Mouse (Mus musculus): ENCODE data around the gene Zfp61. TPM values are rescaled to one million over a fixed set of nuclear protein-coding genes. Genes with fewer than 3 reads are reported as not detected.

The Zfp61 gene
- 7.3 and 9.7 TPM in 2 replicates for polyA plus RNA-seq (2015; fragmentation: Nextera tagmentation; extraction: Ambion mirVana)

GRCm38 (mm10) chr7:24300771-24301282 is at the start of gene Zfp61:
Gene Zfp61, minus strand, starts transcription at chr7:24301232.

GRCm38 (mm10) chr7:24348896-24349295 is 47.9 kb upstream of the Zfp61 start, which contains the start of gene Lypd5:
Gene Lypd5, plus strand, starts transcription at chr7:24349196.

DNA sequence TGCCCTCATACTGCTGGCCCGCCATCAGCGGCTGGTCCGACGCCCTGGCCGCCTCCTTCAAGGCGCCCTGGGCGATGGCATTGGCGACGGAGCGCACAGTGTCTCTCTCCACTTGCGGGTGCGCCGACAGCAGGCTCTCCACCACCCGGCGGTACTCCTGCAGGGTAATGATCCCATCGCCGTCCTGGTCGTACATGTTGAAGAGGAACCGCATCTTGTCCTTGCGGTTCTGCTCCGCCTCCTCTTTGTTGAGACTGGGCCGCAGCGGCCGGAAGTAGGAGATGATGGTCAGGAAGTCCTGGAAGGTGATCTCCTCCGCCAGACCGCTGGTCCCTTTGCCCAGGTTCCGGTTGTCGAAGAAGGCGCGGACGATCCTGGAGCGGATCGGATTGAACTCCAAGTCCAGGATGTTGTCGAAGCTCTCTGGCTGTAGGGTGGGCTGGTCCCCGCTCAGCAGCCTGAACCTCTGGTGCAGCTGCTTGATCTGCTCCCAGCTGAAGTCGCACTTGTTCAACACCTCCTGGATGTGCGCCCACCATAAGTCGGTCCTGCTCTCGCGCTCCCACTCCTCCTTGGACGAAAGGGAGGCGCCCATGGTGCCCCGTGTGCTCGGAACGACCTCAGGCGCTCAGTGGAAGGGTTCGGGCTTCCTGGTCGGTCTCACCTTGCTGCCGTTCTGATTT is 32.4 kb upstream of the Zfp61 start, which contains the start of gene Tescl:
Tescl (minus strand) TSS at position 633 of the 683 bp plus-strand sequence.

GRCm38 (mm10) chr7:24316567-24317092 is 15.6 kb upstream of the Zfp61 start, which contains the start of gene Zfp94:
Gene Zfp94, minus strand, starts transcription at chr7:24316666.

DNA sequence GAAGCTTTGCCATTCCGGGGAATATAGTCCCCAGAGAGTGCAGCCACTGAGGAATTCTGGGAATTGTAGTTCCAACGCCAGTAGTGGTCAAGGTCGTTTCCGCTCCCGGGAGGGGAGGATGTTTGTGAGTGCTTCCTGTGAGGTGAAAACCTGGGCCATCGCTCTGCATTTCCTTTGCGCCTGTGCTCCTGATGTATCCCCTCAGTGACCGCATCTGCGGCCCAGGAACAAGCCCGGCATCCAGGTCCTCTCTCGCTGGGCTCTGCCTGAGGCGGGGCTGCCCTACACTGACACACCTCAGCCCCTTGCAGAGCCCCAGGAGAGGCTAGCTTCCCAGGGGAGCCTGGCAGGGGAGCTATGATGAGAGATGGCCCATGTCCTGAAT is 30.8 kb downstream of the Zfp61 start, which contains the start of gene Zfp93:
Zfp93 (plus strand) TSS at position 133 of the 385 bp plus-strand sequence.

DNA sequence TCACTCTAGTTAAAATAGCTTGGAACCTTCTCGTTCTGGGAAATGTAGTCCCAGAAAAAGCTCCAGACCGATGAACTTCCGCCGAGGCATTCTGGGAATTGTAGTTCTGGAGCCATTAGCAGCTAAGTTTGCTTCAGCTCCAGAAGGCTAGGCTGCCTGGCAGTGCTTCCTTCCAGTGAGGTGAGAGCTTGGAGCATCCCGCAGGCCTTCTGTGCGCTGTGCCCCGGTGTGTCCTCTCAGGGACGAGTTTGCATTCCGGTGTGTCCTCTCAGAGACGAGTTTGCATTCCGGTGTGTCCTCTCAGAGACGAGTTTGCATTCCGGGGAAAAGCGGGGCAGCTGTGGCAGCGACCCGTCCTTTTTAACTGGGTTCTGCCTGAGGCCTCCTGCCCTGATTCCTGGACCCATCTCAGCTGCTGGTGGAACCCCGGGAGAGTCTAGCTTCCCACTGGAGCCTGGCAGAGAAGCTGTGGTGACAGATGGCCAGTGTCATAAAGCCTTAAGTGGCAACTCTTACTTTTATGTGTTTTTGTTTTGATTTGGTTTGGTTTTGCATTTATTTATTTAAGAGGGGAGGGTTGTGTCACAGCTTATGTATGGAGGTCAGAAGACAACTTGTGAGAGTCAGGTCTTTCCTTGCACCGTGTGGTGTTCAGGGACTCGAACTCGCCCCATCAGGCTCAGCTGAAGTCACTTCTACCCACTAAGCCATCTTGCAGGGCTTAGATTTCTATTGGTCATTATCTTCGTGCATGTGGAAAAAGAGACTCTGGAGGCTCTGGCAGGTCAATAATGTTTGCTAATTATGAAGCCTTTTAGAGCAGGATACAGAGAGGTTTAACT is 46.2 kb downstream of the Zfp61 start, which contains the start of gene Zfp108:
Zfp108 (plus strand) TSS at position 162 of the 842 bp plus-strand sequence.

Other genes with a start within 250 kb of the Zfp61 start
- not detected in 2 replicates for gene Vmn1r183, start 248.0 kb downstream of the Zfp61 start, polyA plus RNA-seq (2015; fragmentation: Nextera tagmentation; extraction: Ambion mirVana)
- gene Zfp180, start 219.3 kb downstream of the Zfp61 start, polyA plus RNA-seq (2015; fragmentation: Nextera tagmentation; extraction: Ambion mirVana), result 9.6 and 10.4 TPM in 2 replicates
- gene Zfp112, start 188.9 kb downstream of the Zfp61 start, polyA plus RNA-seq (2015; fragmentation: Nextera tagmentation; extraction: Ambion mirVana), result 1.8 TPM in 2 replicates
- 5.1 and 6.2 TPM in 2 replicates for gene Zfp235, start 167.1 kb downstream of the Zfp61 start, polyA plus RNA-seq (2015; fragmentation: Nextera tagmentation; extraction: Ambion mirVana)
- gene Zfp114, start 126.2 kb downstream of the Zfp61 start, polyA plus RNA-seq (2015; fragmentation: Nextera tagmentation; extraction: Ambion mirVana), result 0.67 and 0.76 TPM in 2 replicates
- 1.8 and 2.0 TPM in 2 replicates for gene Zfp111, start 89.8 kb downstream of the Zfp61 start, polyA plus RNA-seq (2015; fragmentation: Nextera tagmentation; extraction: Ambion mirVana)
- gene Zfp109, start 63.7 kb downstream of the Zfp61 start, polyA plus RNA-seq (2015; fragmentation: Nextera tagmentation; extraction: Ambion mirVana), result 0.84 and 0.97 TPM in 2 replicates
- 0.54 and 0.76 TPM in 2 replicates for gene Zfp108, start 46.4 kb downstream of the Zfp61 start, polyA plus RNA-seq (2015; fragmentation: Nextera tagmentation; extraction: Ambion mirVana)
- gene Zfp93, start 30.8 kb downstream of the Zfp61 start, polyA plus RNA-seq (2015; fragmentation: Nextera tagmentation; extraction: Ambion mirVana), result 1.5 and 1.6 TPM in 2 replicates
- gene Zfp94, start 15.4 kb upstream of the Zfp61 start, polyA plus RNA-seq (2015; fragmentation: Nextera tagmentation; extraction: Ambion mirVana), result 3.8 and 5.0 TPM in 2 replicates
- gene Tescl, start 32.7 kb upstream of the Zfp61 start, polyA plus RNA-seq (2015; fragmentation: Nextera tagmentation; extraction: Ambion mirVana), result not detected in 2 replicates
- 0.08 TPM in 1 of 2 replicates, not detected in the other for gene Lypd5, start 48.0 kb upstream of the Zfp61 start, polyA plus RNA-seq (2015; fragmentation: Nextera tagmentation; extraction: Ambion mirVana)
- 122 and 131 TPM in 2 replicates for gene Kcnn4, start 69.0 kb upstream of the Zfp61 start, polyA plus RNA-seq (2015; fragmentation: Nextera tagmentation; extraction: Ambion mirVana)
- gene Smg9, start 98.4 kb upstream of the Zfp61 start, polyA plus RNA-seq (2015; fragmentation: Nextera tagmentation; extraction: Ambion mirVana), result 24.6 and 25.3 TPM in 2 replicates
- gene Irgc1, start 151.1 kb upstream of the Zfp61 start, polyA plus RNA-seq (2015; fragmentation: Nextera tagmentation; extraction: Ambion mirVana), result 0.29 and 0.42 TPM in 2 replicates
- gene Plaur, start 161.3 kb upstream of the Zfp61 start, polyA plus RNA-seq (2015; fragmentation: Nextera tagmentation; extraction: Ambion mirVana), result 26.4 and 31.6 TPM in 2 replicates
- 5.3 and 6.6 TPM in 2 replicates for gene Cadm4, start 180.8 kb upstream of the Zfp61 start, polyA plus RNA-seq (2015; fragmentation: Nextera tagmentation; extraction: Ambion mirVana)
- 6.1 and 9.6 TPM in 2 replicates for gene Zfp428, start 205.8 kb upstream of the Zfp61 start, polyA plus RNA-seq (2015; fragmentation: Nextera tagmentation; extraction: Ambion mirVana)
- 0.11 TPM in 1 of 2 replicates, not detected in the other for gene AC161166.1, start 211.2 kb upstream of the Zfp61 start, polyA plus RNA-seq (2015; fragmentation: Nextera tagmentation; extraction: Ambion mirVana)
- 1.5 and 2.0 TPM in 2 replicates for gene Irgq, start 229.5 kb upstream of the Zfp61 start, polyA plus RNA-seq (2015; fragmentation: Nextera tagmentation; extraction: Ambion mirVana)
- gene Pinlyp, start 244.9 kb upstream of the Zfp61 start, polyA plus RNA-seq (2015; fragmentation: Nextera tagmentation; extraction: Ambion mirVana), result 0.21 TPM in 1 of 2 replicates, not detected in the other
- 40.3 and 40.4 TPM in 2 replicates for gene Xrcc1, start 245.1 kb upstream of the Zfp61 start, polyA plus RNA-seq (2015; fragmentation: Nextera tagmentation; extraction: Ambion mirVana)